Mouse (Mus musculus) liver, adult 2 months (tissue): ENCODE results near the gene Myom1.

Experiments used
- CTCF ChIP-seq: fragments of 200-500 bp; IDR thresholded peaks from 2 replicates; pipeline ENCODE4 v1.5.1; 2011; ENCODE audit warnings: low read depth, low read length, control low read depth
- POLR2A ChIP-seq: fragments of 200-500 bp; IDR thresholded peaks from 2 replicates; pipeline ENCODE4 v1.6.1; 2011; ENCODE audit warnings: low read length, control low read depth; ENCODE audit not compliant: insufficient read depth; ENCODE audit errors: extremely low read depth

GRCm38 (mm10) chr17:71037188-71037587 is 34.8 kb downstream of the Myom1 start:
- no peak for TF ChIP-seq CTCF
- no peak for TF ChIP-seq POLR2A
